Mouse (Mus musculus): Measurements from ENCODE around the gene Lhx1. TPM values are rescaled to one million over a fixed set of nuclear protein-coding genes. Genes with fewer than 3 reads are reported as not detected.

The Lhx1 gene
- not detected for total RNA-seq (2021)

DNA sequence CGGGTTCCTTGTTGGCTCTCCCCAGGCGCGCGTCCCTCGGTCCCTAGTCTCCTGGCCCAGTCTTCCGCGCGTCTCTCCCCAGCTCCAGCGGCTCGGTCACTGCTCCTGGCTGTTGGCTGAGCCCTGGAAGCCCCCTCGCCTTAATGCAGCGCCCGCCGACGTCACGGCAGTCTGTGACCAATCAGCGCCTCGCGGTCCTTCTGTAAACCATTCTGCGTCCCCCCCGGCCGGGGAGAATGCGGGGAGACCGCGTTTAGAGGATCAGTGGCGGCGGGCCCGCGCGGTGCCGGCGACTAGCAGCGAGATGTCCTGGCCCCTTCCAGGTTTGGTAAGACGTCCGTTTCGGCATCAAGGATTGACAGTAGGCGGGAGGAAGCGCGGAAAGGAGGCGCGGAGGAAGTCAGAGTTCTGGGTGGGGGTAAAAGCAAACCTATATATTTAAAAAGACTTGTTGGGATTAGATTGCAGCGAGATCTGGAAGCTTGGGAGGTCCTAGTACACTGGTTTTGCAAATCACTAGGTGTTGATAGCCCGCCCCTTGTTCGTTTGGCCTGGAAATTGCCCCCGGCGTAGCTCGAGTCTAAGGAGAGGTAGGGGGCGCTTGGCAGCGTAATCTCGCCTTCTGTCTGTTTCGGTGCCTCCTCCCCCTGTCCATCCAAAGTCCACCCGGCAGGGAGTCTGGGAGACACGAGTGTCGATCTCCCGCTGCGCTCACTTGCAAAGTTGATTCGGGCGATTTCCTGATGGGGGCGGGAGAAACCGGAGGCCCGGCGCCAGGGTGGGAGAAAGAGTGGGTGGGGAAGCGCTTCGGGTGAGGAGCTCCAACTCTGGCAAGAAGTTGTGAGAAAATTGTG is at the start of gene Lhx1:
Gene Lhx1, minus strand, starts transcription at position 115 of the 854 bp plus-strand sequence.
- DNase-seq = no peak

DNA sequence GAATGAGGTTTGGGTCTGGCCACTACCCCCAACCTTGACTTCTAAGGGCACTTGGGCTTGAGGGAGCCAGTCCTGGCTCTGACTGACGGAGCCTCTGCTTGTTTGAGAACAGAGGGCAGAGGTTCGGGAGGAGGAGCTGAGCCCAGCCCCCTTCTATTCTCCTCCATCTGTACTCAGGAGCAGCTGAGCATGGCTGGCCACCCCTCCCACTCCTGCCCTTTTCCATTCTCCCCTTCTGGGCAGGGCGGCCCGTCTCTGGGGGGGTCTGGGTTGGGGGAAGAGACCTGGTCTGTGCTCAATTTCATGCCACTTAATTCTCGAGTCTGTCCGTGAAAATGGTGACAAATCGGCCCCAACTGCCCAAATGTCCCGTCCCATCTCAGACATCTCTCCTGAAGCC is 49.5 kb upstream of the Lhx1 start:
- no peak for DNase-seq

GRCm38 (mm10) chr11:84573637-84574036 is 48.3 kb upstream of the Lhx1 start:
- DNase-seq = no peak

GRCm38 (mm10) chr11:84570812-84571211 is 45.5 kb upstream of the Lhx1 start:
- no peak for DNase-seq

DNA sequence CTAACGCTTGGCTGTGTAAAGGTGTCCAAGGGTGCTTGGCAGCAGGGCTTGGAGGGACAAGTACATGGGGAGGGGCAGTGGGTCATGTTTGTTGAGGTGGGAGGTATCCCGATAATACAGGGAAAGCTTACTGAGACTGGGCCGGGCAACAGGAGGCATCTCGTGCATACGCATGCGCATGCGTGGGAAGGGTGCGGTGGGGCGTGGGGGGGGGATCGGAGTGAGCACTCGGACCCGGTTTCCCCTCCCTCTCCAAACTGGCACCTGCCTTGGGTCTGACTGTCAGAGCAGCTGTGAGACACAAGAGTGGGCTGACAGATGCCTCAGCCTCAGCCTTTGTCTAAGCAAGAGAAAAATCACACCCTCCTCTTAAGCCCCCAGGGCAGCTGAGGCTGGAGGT is 45.1 kb upstream of the Lhx1 start:
- no peak for DNase-seq

- DNase-seq = no peak
These were observed 43.9 kb upstream of the Lhx1 start for GRCm38 (mm10) chr11:84569052-84569751.

DNA sequence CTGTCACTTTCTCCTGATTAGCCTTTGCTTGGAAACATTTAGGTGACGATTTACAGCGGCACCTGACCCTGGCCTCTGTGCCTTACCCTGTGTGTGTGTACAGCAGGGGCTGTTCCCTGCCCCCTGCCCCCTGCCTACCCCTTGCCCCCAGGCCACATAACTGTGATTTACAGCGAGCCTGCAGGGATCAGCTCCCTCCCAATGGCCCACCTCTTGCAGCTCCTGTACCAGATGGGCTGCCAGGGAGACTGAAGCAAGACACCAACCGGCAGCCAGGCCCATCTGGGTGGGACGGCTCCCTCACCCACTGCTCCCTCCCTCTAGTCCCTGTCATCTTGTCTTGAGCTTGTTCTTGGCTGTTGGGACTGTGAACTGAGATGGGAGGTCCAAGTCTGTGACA is 43.1 kb upstream of the Lhx1 start:
- DNase-seq = no peak

DNA sequence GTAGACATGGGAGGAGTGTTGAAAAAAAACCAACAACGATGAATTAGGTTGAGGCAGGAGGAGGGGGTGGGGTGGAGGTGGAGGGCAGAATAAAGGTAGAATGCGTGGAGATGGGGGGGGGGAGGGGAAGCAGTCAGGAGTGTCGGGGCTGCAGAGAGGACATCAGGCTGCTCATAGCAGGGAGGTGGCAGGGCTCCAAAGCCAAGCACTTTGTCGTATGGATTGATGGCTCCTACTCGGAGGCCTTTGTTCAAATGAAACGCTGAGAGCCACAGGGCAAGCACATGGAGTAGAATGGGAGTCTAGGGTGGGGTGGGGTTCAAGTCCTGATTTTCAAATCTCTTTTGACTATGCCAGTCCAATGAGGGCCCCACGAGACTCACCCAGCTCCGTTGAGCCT is 41.4 kb upstream of the Lhx1 start:
- DNase-seq = no peak

DNA sequence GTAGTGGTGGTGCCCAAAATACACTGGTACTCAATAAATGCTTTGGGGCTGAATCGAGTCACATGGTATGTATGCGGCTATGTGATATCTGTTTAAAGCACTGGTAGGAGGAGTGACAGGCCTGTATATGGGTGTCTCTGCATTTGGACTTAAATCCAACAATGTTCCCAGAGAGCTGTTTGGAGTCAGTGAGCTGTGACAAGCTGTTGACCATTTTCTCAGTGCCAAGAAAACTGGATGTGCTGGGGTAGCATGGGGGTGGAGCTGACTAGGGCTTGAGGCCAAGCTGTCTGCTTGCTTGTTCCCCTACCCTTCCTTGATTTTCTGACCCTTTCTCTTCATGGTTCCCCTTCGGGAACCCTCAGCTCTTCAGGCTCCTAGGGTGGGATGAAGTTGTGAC is 39.9 kb upstream of the Lhx1 start:
- DNase-seq = no peak

GRCm38 (mm10) chr11:84563360-84563759 is 38.0 kb upstream of the Lhx1 start:
- no peak for DNase-seq

GRCm38 (mm10) chr11:84562758-84563347 is 37.5 kb upstream of the Lhx1 start:
- DNase-seq = no peak

DNA sequence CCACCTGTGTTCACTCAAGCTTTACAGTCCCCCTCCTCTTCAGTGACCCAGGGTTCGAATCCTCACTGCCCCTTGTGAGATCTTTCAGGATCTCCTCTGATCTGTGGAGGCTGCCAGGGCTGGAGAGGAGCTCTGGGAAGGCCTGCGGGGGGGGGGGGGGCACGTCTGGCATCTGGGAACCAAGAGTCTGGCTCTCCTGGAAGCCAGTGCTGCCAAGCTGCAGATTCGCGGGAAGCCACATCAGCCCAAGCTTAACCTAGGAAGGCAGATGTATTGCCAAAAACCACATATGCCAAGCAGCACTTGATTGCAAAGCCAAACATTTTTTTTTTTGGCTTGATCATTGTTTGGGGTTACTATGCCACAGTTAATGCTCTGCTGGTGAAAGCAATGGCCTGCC is 36.2 kb upstream of the Lhx1 start:
- DNase-seq = no peak

- DNase-seq = no peak
These were observed 28.6 kb upstream of the Lhx1 start for GRCm38 (mm10) chr11:84553821-84554450.

GRCm38 (mm10) chr11:84551296-84551695 is 26.0 kb upstream of the Lhx1 start:
- DNase-seq = no peak

GRCm38 (mm10) chr11:84549258-84549791 is 24.0 kb upstream of the Lhx1 start:
- no peak for DNase-seq

- no peak for DNase-seq
These were observed 23.0 kb upstream of the Lhx1 start for GRCm38 (mm10) chr11:84548293-84548692.

DNA sequence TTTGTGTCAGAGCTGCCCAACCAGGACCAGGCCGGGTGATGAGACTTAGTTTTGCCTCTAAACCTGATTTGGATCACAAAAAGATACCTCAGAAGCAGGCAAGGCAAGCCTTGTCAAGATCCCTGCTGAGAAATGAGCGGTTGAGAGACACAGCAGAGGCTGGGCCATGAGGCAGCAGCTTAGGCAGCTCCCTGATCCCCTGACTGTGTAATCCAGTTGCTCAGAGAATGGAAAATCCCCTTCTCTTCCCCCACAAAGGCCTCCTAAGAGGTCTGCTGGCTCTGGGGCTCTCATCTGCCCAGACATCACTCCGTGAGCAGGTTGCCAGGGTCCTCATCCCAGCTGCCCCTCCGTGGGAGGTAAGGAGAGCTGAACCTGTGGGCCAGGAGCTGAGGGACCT is 14.6 kb upstream of the Lhx1 start:
- DNase-seq = no peak

DNA sequence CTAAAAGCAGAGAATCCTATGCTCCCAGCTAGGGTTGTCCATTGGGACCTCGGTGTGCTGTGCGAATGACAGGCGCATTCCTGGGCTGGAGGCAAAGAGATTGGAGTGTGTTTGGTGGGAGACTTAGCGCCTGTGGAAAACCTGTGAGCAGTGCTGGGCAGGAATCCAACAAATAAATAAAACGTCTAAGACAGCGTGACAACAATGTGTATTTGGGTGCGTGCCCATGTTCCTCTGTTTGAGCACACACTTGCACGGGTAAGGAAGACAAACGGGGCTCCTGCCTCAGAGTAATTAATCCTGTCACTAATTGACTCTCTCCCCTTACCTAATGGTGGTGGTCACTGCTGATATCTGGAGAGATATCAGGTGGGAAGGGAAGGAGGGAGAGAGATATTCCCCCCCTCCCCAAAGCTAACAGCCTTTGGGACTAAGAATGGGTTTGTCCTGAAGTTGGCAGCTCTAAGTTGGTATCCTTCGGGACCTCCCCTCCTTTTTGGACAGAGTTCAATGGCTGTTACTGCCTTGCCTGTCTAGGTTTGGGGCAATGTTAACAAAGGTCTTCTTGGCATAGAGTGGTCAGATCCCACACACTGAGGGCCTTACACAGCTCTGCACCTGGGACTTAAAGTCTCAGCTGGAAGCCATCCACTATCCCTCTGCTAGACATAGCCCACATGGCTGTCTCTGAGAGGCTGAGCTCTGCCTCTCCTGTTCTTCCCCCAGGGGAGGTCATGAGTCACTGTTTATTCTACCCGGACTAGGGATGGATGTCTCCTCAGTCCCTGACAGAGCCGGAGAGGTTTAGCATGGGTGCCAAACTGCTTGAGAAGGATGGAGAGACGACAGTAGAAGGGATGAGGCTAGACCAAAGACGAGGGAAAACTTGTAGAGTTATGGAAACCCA is 4.7 kb upstream of the Lhx1 start:
- DNase-seq = no peak

- DNase-seq = no peak
These were observed 3.9 kb upstream of the Lhx1 start for GRCm38 (mm10) chr11:84529143-84529755.

DNA sequence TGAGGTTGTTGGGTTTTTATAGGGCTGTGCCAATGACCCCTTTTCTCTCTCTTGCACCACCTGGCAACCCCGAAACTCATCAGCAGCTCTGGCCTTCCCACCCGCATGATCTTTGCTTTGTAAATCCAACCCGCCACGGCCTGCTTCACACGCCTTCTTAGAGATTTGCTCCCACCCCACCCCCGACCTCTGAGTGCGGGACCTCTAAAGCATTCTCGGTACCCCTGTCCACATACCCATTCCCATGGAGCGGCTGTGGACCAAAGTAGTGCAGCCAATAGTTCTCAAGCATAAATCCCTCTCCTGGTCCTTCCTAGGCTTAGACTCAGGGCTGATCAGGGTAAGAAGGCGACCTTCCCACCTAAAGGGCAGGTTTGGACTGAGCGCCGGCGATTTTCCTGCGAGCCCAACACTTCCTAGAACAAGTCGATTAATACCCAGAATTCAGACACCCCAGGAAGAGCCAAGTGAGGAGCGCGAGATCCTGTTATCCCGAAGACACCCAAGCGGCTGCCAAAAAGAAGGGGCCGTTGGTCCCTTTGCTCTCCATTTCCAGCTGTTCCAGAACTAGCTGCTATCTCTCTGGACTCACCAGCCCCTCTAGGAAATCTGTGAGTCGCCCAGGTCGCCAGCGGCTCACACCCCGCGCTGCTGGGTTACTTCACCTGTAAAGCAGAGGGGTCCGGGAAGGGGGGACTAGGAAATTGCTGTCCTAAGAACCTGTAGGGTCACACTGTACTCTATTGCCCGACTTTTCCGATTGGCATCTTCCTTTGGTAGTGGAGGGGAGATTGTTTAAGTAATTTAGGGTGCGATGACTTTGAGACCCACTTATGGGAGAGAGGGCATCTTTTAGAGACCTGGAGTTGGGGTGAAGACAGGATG is 1.9 kb upstream of the Lhx1 start:
- DNase-seq = no peak
